Comparison of ENCODE assay signal across 24 mouse cellular contexts in genomic region chr17:5425204-5425603, GRCm38 (mm10). TPM values are rescaled to one million over a fixed set of nuclear protein-coding genes. Genes with fewer than 3 reads are reported as not detected.
A peak's percentile ranks its signal among the peaks of the same experiment; 100 is the strongest.
DNase-seq lines count a peak whose midpoint lies in the region; ATAC-seq and TF ChIP-seq lines count a peak whose summit lies in the region.
"Had no signal": no experiment of that assay in that cellular context is flagged by ENCODE, and none has a peak within 500 bp of the region (broad histone marks: within the 10 kb centered on the region; RNA-seq: fewer than 3 reads in every experiment).

No protein-coding gene starts in this region.

- H3K36me3 ChIP-seq in forebrain, embryonic 15.5 days: peaks cover 4% of the 10 kb centered on the region; the same call in 1 of the 2 replicates
- 0 out of 2 replicates have a peak, but pooled peaks cover 2% of the 10 kb centered on the region for H3K36me3 ChIP-seq in forebrain, embryonic 14.5 days (ENCODE audit: control insufficient read depth, insufficient read depth, low read length)
- no peaks in the 10 kb centered on the region for H3K36me3 ChIP-seq in midbrain, embryonic 15.5 days (replicated peaks)
- H3K36me3 ChIP-seq in midbrain, postnatal 0 days (ENCODE audit: insufficient read depth, low read length): no peaks in the 10 kb centered on the region; the same call in 1 of the 2 replicates
- H3K36me3 ChIP-seq in heart, embryonic 16.5 days (ENCODE audit: control insufficient read depth, insufficient read depth): no peaks in the 10 kb centered on the region
- peaks cover 9% of the 10 kb centered on the region; the same call in 1 of the 2 replicates for H3K36me3 ChIP-seq in hindbrain, embryonic 13.5 days
- H3K36me3 ChIP-seq: stomach, embryonic 15.5 days had no signal

- H3K27ac ChIP-seq in forebrain, embryonic 15.5 days (replicated peaks): 0 out of 2 replicates have a peak overlapping the region, but pooled peaks have one; percentile 14
- H3K27ac ChIP-seq in forebrain, embryonic 14.5 days (ENCODE audit: low read depth, low read length): no peak overlapping the region
- 0 out of 2 replicates have a peak overlapping the region, but pooled peaks have one; percentile 11 for H3K27ac ChIP-seq in midbrain, embryonic 15.5 days
- no peak overlapping the region for H3K27ac ChIP-seq in midbrain, postnatal 0 days (ENCODE audit: low read depth, low read length)
- H3K27ac ChIP-seq in heart, embryonic 16.5 days (ENCODE audit: low read length): peak overlapping the region; percentile 29; the same call in 1 of the 2 replicates
- H3K27ac ChIP-seq in hindbrain, embryonic 13.5 days: no peak overlapping the region
- H3K27ac ChIP-seq: forebrain, embryonic 12.5 days; macrophage; midbrain, embryonic 13.5 days; stomach, embryonic 15.5 days had no signal

- no peaks in the 10 kb centered on the region for H3K27me3 ChIP-seq in forebrain, embryonic 15.5 days
- H3K27me3 ChIP-seq in forebrain, embryonic 14.5 days (replicated peaks; ENCODE audit: control insufficient read depth, insufficient read depth, low read length): no peaks in the 10 kb centered on the region
- no peaks in the 10 kb centered on the region for H3K27me3 ChIP-seq in midbrain, embryonic 15.5 days (replicated peaks)
- H3K27me3 ChIP-seq in midbrain, postnatal 0 days (ENCODE audit: insufficient read depth, low read length): no peaks in the 10 kb centered on the region
- H3K27me3 ChIP-seq in heart, embryonic 16.5 days (ENCODE audit: control insufficient read depth, insufficient read depth, low read length): no peaks in the 10 kb centered on the region
- H3K27me3 ChIP-seq in hindbrain, embryonic 13.5 days: no peaks in the 10 kb centered on the region
- H3K27me3 ChIP-seq: CH12.LX; forebrain, embryonic 12.5 days; midbrain, embryonic 13.5 days; stomach, embryonic 15.5 days had no signal

- H3K4me3 ChIP-seq in forebrain, embryonic 15.5 days: no peak overlapping the region
- no peak overlapping the region for H3K4me3 ChIP-seq in forebrain, embryonic 14.5 days (ENCODE audit: low read depth, low read length)
- H3K4me3 ChIP-seq in midbrain, embryonic 15.5 days: no peak overlapping the region
- no peak overlapping the region for H3K4me3 ChIP-seq in midbrain, postnatal 0 days (ENCODE audit: low read depth, low read length)
- H3K4me3 ChIP-seq in heart, embryonic 16.5 days (ENCODE audit: low read length): no peak overlapping the region
- H3K4me3 ChIP-seq in hindbrain, embryonic 13.5 days: no peak overlapping the region
- H3K4me3 ChIP-seq: forebrain, embryonic 12.5 days; midbrain, embryonic 13.5 days; stomach, embryonic 15.5 days had no signal

- no peak for DNase-seq in forebrain, embryonic 14.5 days (ENCODE audit: low spot score)
- no peak for DNase-seq in midbrain, postnatal 0 days (ENCODE audit: low spot score)
- no peak for DNase-seq in B cell, adult 2 months
- no peak for DNase-seq in gastrocnemius, postnatal 14 days
- DNase-seq: cerebellum, adult 18-20 months; cerebellum, postnatal 25 days; kidney, adult 2 months; kidney, postnatal 25 days; lung, adult 2 months; right cerebral cortex, postnatal 25 days; thymus, adult 18-20 months had no signal

- WGBS in forebrain, embryonic 15.5 days: 72% methylated on average over 3 of the region's 3 CpGs
- WGBS in forebrain, embryonic 14.5 days: 70% methylated on average over 3 of the region's 3 CpGs
- WGBS in midbrain, embryonic 15.5 days: 67% methylated on average over 3 of the region's 3 CpGs
- WGBS in midbrain, postnatal 0 days: 59% methylated on average over 3 of the region's 3 CpGs
- 44% methylated on average over 3 of the region's 3 CpGs for WGBS in heart, embryonic 16.5 days
- 69% methylated on average over 3 of the region's 3 CpGs for WGBS in hindbrain, embryonic 13.5 days

- intact Hi-C loops in gastrocnemius, postnatal 14 days (cut with DNase I; ENCODE audit: low total_unique reads): no loop called here

- no peak for TF ChIP-seq CTCF in midbrain, postnatal 0 days (IDR thresholded peaks at IDR 0.05)

- ATAC-seq in forebrain, embryonic 15.5 days (replicated peaks): no peak
- no peak for ATAC-seq in forebrain, embryonic 14.5 days
- no peak; the same call in 1 of the 2 replicates for ATAC-seq in midbrain, embryonic 15.5 days (replicated peaks)
- no peak for ATAC-seq in midbrain, postnatal 0 days (ENCODE audit: low FRiP score)
- ATAC-seq in heart, embryonic 16.5 days (replicated peaks; ENCODE audit: extremely low read depth, insufficient read depth, low FRiP score): 0 out of 2 replicates have a peak, but pooled peaks have one; percentile 45
- no peak for ATAC-seq in hindbrain, embryonic 13.5 days (ENCODE audit: low FRiP score)
- ATAC-seq: inflammation-experienced regulatory T-cells, adult 6 months; midbrain, embryonic 13.5 days had no signal

- H3K4me1 ChIP-seq in forebrain, embryonic 15.5 days: no peaks in the 10 kb centered on the region
- no peaks in the 10 kb centered on the region for H3K4me1 ChIP-seq in forebrain, embryonic 14.5 days (ENCODE audit: control insufficient read depth, insufficient read depth, low read length)
- H3K4me1 ChIP-seq in midbrain, embryonic 15.5 days: no peaks in the 10 kb centered on the region; the same call in 1 of the 2 replicates
- no peaks in the 10 kb centered on the region for H3K4me1 ChIP-seq in midbrain, postnatal 0 days (ENCODE audit: insufficient read depth, low read length)
- H3K4me1 ChIP-seq in heart, embryonic 16.5 days (ENCODE audit: control insufficient read depth, insufficient read depth, low read length): peaks cover 6% of the 10 kb centered on the region; the same call in 1 of the 2 replicates
- peaks cover 10% of the 10 kb centered on the region; the same call in 1 of the 2 replicates for H3K4me1 ChIP-seq in hindbrain, embryonic 13.5 days (replicated peaks)
- H3K4me1 ChIP-seq: forebrain, embryonic 12.5 days; midbrain, embryonic 13.5 days; stomach, embryonic 15.5 days had no signal

- H3K4me2 ChIP-seq in forebrain, embryonic 15.5 days (replicated peaks): no peak overlapping the region
- no peak overlapping the region for H3K4me2 ChIP-seq in forebrain, embryonic 14.5 days (ENCODE audit: low read length)
- H3K4me2 ChIP-seq in midbrain, embryonic 15.5 days: no peak overlapping the region
- no peak overlapping the region for H3K4me2 ChIP-seq in midbrain, postnatal 0 days (ENCODE audit: low read depth, low read length, poor library complexity, severe bottlenecking)
- no peak overlapping the region for H3K4me2 ChIP-seq in heart, embryonic 16.5 days (ENCODE audit: low read depth, low read length)
- no peak overlapping the region for H3K4me2 ChIP-seq in hindbrain, embryonic 13.5 days
- H3K4me2 ChIP-seq: forebrain, embryonic 12.5 days; liver, embryonic 11.5 days; midbrain, embryonic 13.5 days; stomach, embryonic 15.5 days had no signal

- no peak overlapping the region for H3K9ac ChIP-seq in forebrain, embryonic 15.5 days (replicated peaks)
- no peak overlapping the region for H3K9ac ChIP-seq in forebrain, embryonic 14.5 days (ENCODE audit: low read length)
- no peak overlapping the region for H3K9ac ChIP-seq in midbrain, embryonic 15.5 days
- no peak overlapping the region for H3K9ac ChIP-seq in midbrain, postnatal 0 days (replicated peaks; ENCODE audit: low read length, poor library complexity, severe bottlenecking)
- H3K9ac ChIP-seq in heart, embryonic 16.5 days (ENCODE audit: low read length): no peak overlapping the region
- H3K9ac ChIP-seq in hindbrain, embryonic 13.5 days: no peak overlapping the region
- H3K9ac ChIP-seq: forebrain, embryonic 12.5 days; midbrain, embryonic 13.5 days; stomach, embryonic 15.5 days had no signal

- H3K9me3 ChIP-seq in forebrain, embryonic 15.5 days: no peaks in the 10 kb centered on the region
- no peaks in the 10 kb centered on the region for H3K9me3 ChIP-seq in forebrain, embryonic 14.5 days (replicated peaks; ENCODE audit: control insufficient read depth, low read length)
- no peaks in the 10 kb centered on the region for H3K9me3 ChIP-seq in midbrain, embryonic 15.5 days
- H3K9me3 ChIP-seq in midbrain, postnatal 0 days (ENCODE audit: low read length): no peaks in the 10 kb centered on the region
- no peaks in the 10 kb centered on the region for H3K9me3 ChIP-seq in heart, embryonic 16.5 days (replicated peaks; ENCODE audit: control insufficient read depth, low read length)
- no peaks in the 10 kb centered on the region for H3K9me3 ChIP-seq in hindbrain, embryonic 13.5 days
- H3K9me3 ChIP-seq: forebrain, embryonic 12.5 days; midbrain, embryonic 13.5 days; stomach, embryonic 15.5 days had no signal

RNA-seq across cellular contexts. Expression of gene Ldhal6b, which starts 6.6 kb away (rescaled TPM):
- not detected in 2 replicates for polyA plus RNA-seq in forebrain, embryonic 15.5 days (2015; fragmentation: Nextera tagmentation; extraction: Ambion mirVana)
- not detected in 2 replicates for polyA plus RNA-seq in forebrain, embryonic 14.5 days (2014; fragmentation: Nextera tagmentation; extraction: Ambion mirVana)
- not detected in 2 replicates for polyA plus RNA-seq in midbrain, embryonic 15.5 days (2015; fragmentation: Nextera tagmentation; extraction: Ambion mirVana)
- 0.19 and 0.55 TPM in 2 replicates for total RNA-seq in midbrain, postnatal 0 days (2014; rRNA removed)
- polyA plus RNA-seq in midbrain, postnatal 0 days (2015; fragmentation: Nextera tagmentation; extraction: Ambion mirVana): 0.10 and 0.15 TPM in 2 replicates
- not detected in 2 replicates for polyA plus RNA-seq in heart, embryonic 16.5 days (2015; fragmentation: Nextera tagmentation; extraction: Ambion mirVana)
- 0.18 TPM in 1 of 2 replicates, not detected in the other for polyA plus RNA-seq in hindbrain, embryonic 13.5 days (2015; fragmentation: Nextera tagmentation; extraction: Ambion mirVana)
- under 1 TPM; 0.14 to 0.47 TPM for total RNA-seq in gastrocnemius, postnatal 14 days (2021)
- polyA plus RNA-seq: hindbrain, embryonic 11.5 days; inflammation-experienced regulatory T-cells, adult 6 months; limb, embryonic 11.5 days; liver, embryonic 11.5 days; midbrain, embryonic 13.5 days; stomach, embryonic 15.5 days had no signal

RNA-seq across cellular contexts. Expression of gene Tmem242, which starts 14.9 kb away (rescaled TPM):
- 98.6 and 98.9 TPM in 2 replicates for polyA plus RNA-seq in forebrain, embryonic 15.5 days (2015; fragmentation: Nextera tagmentation; extraction: Ambion mirVana)
- polyA plus RNA-seq in forebrain, embryonic 14.5 days (2014; fragmentation: Nextera tagmentation; extraction: Ambion mirVana): 115 and 124 TPM in 2 replicates
- polyA plus RNA-seq in midbrain, embryonic 15.5 days (2015; fragmentation: Nextera tagmentation; extraction: Ambion mirVana): 93.6 and 96.3 TPM in 2 replicates
- total RNA-seq in midbrain, postnatal 0 days (2014; rRNA removed): 61.4 and 75.8 TPM in 2 replicates
- polyA plus RNA-seq in midbrain, postnatal 0 days (2015; fragmentation: Nextera tagmentation; extraction: Ambion mirVana): 123 and 129 TPM in 2 replicates
- polyA plus RNA-seq in heart, embryonic 16.5 days (2015; fragmentation: Nextera tagmentation; extraction: Ambion mirVana): 123 and 126 TPM in 2 replicates
- polyA plus RNA-seq in hindbrain, embryonic 13.5 days (2015; fragmentation: Nextera tagmentation; extraction: Ambion mirVana): 104 and 106 TPM in 2 replicates
- 100 to 1,000 TPM; 113 to 123 TPM for total RNA-seq in gastrocnemius, postnatal 14 days (2021)

Comparison
In these comparisons a context has a peak if more than half of its experiments do, and no peak if none do; other contexts are left out.
1. H3K27ac ChIP-seq: peak in forebrain, embryonic 15.5 days (single experiment), midbrain, embryonic 15.5 days (single experiment) and heart, embryonic 16.5 days (single experiment); none in forebrain, embryonic 14.5 days (single experiment), midbrain, postnatal 0 days (single experiment) and hindbrain, embryonic 13.5 days (single experiment).